In the genomic region with DNA sequence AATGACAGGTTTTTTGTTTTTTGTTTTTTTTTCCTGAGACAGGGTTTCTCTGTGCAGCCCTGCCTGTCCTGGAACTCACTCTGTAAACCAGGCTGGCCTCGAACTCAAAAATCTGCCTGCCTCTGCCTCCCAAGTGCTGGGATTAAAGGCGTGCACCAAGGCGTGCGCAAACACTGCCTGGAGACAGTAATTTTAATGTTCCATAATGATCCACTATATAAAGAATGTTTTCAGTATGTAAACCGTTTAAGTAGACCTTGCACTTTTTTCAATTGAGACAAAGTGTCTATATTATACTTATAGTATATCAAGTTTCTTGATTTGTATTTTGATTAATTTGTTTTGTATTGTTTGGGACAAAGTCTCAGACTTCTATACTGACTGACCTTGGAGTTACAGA, we compare ENCODE assay signal across 13 mouse cellular contexts. TPM values are rescaled to one million over a fixed set of nuclear protein-coding genes. Genes with fewer than 3 reads are reported as not detected.
DNase-seq lines count a peak whose midpoint lies in the region; ATAC-seq and TF ChIP-seq lines count a peak whose summit lies in the region.
"Had no signal": no experiment of that assay in that cellular context is flagged by ENCODE, and none has a peak within 500 bp of the region (broad histone marks: within the 10 kb centered on the region; RNA-seq: fewer than 3 reads in every experiment).

No protein-coding gene starts in this region.

- WGBS in kidney, embryonic 15.5 days: 78% methylated on average over 5 of the region's 5 CpGs
- WGBS in limb, embryonic 12.5 days: 62% methylated on average over 5 of the region's 5 CpGs

- H3K36me3 ChIP-seq in erythroblast, embryonic 14.5 days (ENCODE audit: control insufficient read depth): no peaks in the 10 kb centered on the region
- H3K36me3 ChIP-seq in kidney, embryonic 15.5 days: no peaks in the 10 kb centered on the region
- no peaks in the 10 kb centered on the region for H3K36me3 ChIP-seq in ES-Bruce4 (ENCODE audit: control insufficient read depth, insufficient read depth, low read length, poor library complexity, severe bottlenecking)
- no peaks in the 10 kb centered on the region for H3K36me3 ChIP-seq in limb, embryonic 12.5 days
- H3K36me3 ChIP-seq: heart, embryonic 10.5 days; limb, embryonic 15.5 days had no signal

- H3K4me2 ChIP-seq in kidney, embryonic 15.5 days: peak overlapping the region; percentile 68; the same call in 1 of the 2 replicates
- H3K4me2 ChIP-seq in limb, embryonic 12.5 days: peak overlapping the region; percentile 78; the same call in 1 of the 2 replicates

- no peak for TF ChIP-seq POLR2A in ES-Bruce4 (IDR thresholded peaks at IDR 0.05; ENCODE audit: insufficient read depth, low read length)

- H3K4me3 ChIP-seq in erythroblast, embryonic 14.5 days (replicated peaks): peak overlapping the region; percentile 78
- no peak overlapping the region for H3K4me3 ChIP-seq in kidney, embryonic 15.5 days (replicated peaks)
- no peak overlapping the region for H3K4me3 ChIP-seq in ES-Bruce4 (ENCODE audit: low read depth, low read length)
- no peak overlapping the region for H3K4me3 ChIP-seq in limb, embryonic 12.5 days (replicated peaks)

- ATAC-seq in erythroblast, adult 5-6 weeks (replicated peaks; ENCODE audit: low FRiP score, poor library complexity, severe bottlenecking): no peak
- no peak for ATAC-seq in kidney, embryonic 15.5 days (replicated peaks; ENCODE audit: low FRiP score)
- no peak for ATAC-seq in limb, embryonic 12.5 days (ENCODE audit: insufficient number of reproducible peaks, insufficient read depth, low FRiP score, low TSS enrichment, low read depth)
- ATAC-seq: inflammation-experienced regulatory T-cells, adult 6 months; midbrain, embryonic 16.5 days had no signal

- no peak overlapping the region for H3K9ac ChIP-seq in kidney, embryonic 15.5 days
- 0 out of 2 replicates have a peak overlapping the region, but pooled peaks have one; percentile 80 for H3K9ac ChIP-seq in ES-Bruce4 (ENCODE audit: low read depth, poor library complexity, severe bottlenecking)
- no peak overlapping the region for H3K9ac ChIP-seq in limb, embryonic 12.5 days (replicated peaks)
- H3K9ac ChIP-seq: limb, embryonic 15.5 days had no signal

- no peaks in the 10 kb centered on the region for H3K27me3 ChIP-seq in erythroblast, embryonic 14.5 days (ENCODE audit: control insufficient read depth)
- no peaks in the 10 kb centered on the region for H3K27me3 ChIP-seq in kidney, embryonic 15.5 days
- no peaks in the 10 kb centered on the region for H3K27me3 ChIP-seq in ES-Bruce4 (ENCODE audit: control insufficient read depth, insufficient read depth, low read length, poor library complexity, severe bottlenecking)
- H3K27me3 ChIP-seq in limb, embryonic 12.5 days: no peaks in the 10 kb centered on the region
- H3K27me3 ChIP-seq: limb, embryonic 15.5 days had no signal

- no peak for TF ChIP-seq CTCF in ES-Bruce4 (IDR thresholded peaks at IDR 0.05; ENCODE audit: low read depth, low read length)

- no peaks in the 10 kb centered on the region for H3K9me3 ChIP-seq in erythroblast, embryonic 14.5 days (ENCODE audit: control insufficient read depth, low read length)
- H3K9me3 ChIP-seq in kidney, embryonic 15.5 days (replicated peaks): no peaks in the 10 kb centered on the region
- H3K9me3 ChIP-seq in ES-Bruce4 (replicated peaks; ENCODE audit: control insufficient read depth, insufficient read depth, low read length, poor library complexity, severe bottlenecking): no peaks in the 10 kb centered on the region
- H3K9me3 ChIP-seq in limb, embryonic 12.5 days: no peaks in the 10 kb centered on the region
- H3K9me3 ChIP-seq: heart, embryonic 10.5 days; limb, embryonic 15.5 days had no signal

- peaks cover 65% of the 10 kb centered on the region for H3K4me1 ChIP-seq in erythroblast, embryonic 14.5 days (ENCODE audit: control insufficient read depth)
- peaks cover 30% of the 10 kb centered on the region for H3K4me1 ChIP-seq in kidney, embryonic 15.5 days
- no peaks in the 10 kb centered on the region for H3K4me1 ChIP-seq in ES-Bruce4 (ENCODE audit: control insufficient read depth, insufficient read depth, low read length)
- H3K4me1 ChIP-seq in limb, embryonic 12.5 days (replicated peaks): peaks cover 32% of the 10 kb centered on the region

- H3K27ac ChIP-seq in kidney, embryonic 15.5 days: peak overlapping the region; percentile 98
- H3K27ac ChIP-seq in ES-Bruce4 (ENCODE audit: insufficient read depth, low read length): peak overlapping the region; percentile 65; the same call in 1 of the 2 replicates
- peak overlapping the region; percentile 53; the same call in 1 of the 2 replicates for H3K27ac ChIP-seq in limb, embryonic 12.5 days

- TF ChIP-seq EP300 in ES-Bruce4 (IDR thresholded peaks at IDR 0.05; ENCODE audit: insufficient read depth, low read depth, low read length): no peak

- no peak for DNase-seq in kidney, postnatal 4 days
- no peak for DNase-seq in layer of hippocampus, adult 9-10 months (ENCODE audit: low spot score)
- no peak for DNase-seq in ovary, postnatal 36 days (ENCODE audit: low spot score)

RNA-seq across cellular contexts. Expression of a gene that starts 1.8 kb away (rescaled TPM):
- 24.7 and 42.0 TPM in 2 replicates for polyA plus RNA-seq in erythroblast, embryonic 14.5 days (2012)
- total RNA-seq in erythroblast, adult 5-6 weeks (2015; ENCODE audit: low replicate concordance): 32.4 and 38.2 TPM in 2 replicates
- total RNA-seq in erythroblast, adult 5-6 weeks (2017; ENCODE audit: low replicate concordance): 129 and 151 TPM in 2 replicates
- 30.5 and 31.4 TPM in 2 replicates for polyA plus RNA-seq in kidney, embryonic 15.5 days (2015; fragmentation: Nextera tagmentation; extraction: Ambion mirVana)
- 5.6 and 6.5 TPM in 2 replicates for polyA plus RNA-seq in ES-Bruce4 (2011; ENCODE audit: insufficient read depth, insufficient read length, low read depth, missing spikeins)
- 30.3 and 34.1 TPM in 2 replicates for polyA plus RNA-seq in limb, embryonic 12.5 days (2016; fragmentation: Nextera tagmentation; extraction: Ambion mirVana)

RNA-seq across cellular contexts. Expression of a gene that starts 3.4 kb away (rescaled TPM):
- 9.1 and 21.8 TPM in 2 replicates for polyA plus RNA-seq in erythroblast, embryonic 14.5 days (2012)
- total RNA-seq in erythroblast, adult 5-6 weeks (2015; ENCODE audit: low replicate concordance): 3.7 and 12.3 TPM in 2 replicates
- 705 and 715 TPM in 2 replicates for total RNA-seq in erythroblast, adult 5-6 weeks (2017; ENCODE audit: low replicate concordance)
- 59.1 and 68.1 TPM in 2 replicates for polyA plus RNA-seq in kidney, embryonic 15.5 days (2015; fragmentation: Nextera tagmentation; extraction: Ambion mirVana)
- polyA plus RNA-seq in ES-Bruce4 (2011; ENCODE audit: insufficient read depth, insufficient read length, low read depth, missing spikeins): 6.3 and 7.9 TPM in 2 replicates
- polyA plus RNA-seq in limb, embryonic 12.5 days (2016; fragmentation: Nextera tagmentation; extraction: Ambion mirVana): 119 and 120 TPM in 2 replicates

RNA-seq across cellular contexts. Expression of a gene that starts 3.6 kb away (rescaled TPM):
- polyA plus RNA-seq in erythroblast, embryonic 14.5 days (2012): 17.0 and 19.6 TPM in 2 replicates
- 17.9 and 23.8 TPM in 2 replicates for total RNA-seq in erythroblast, adult 5-6 weeks (2015; ENCODE audit: low replicate concordance)
- 272 and 275 TPM in 2 replicates for total RNA-seq in erythroblast, adult 5-6 weeks (2017; ENCODE audit: low replicate concordance)
- polyA plus RNA-seq in kidney, embryonic 15.5 days (2015; fragmentation: Nextera tagmentation; extraction: Ambion mirVana): 16.8 and 19.2 TPM in 2 replicates
- 14.6 and 19.9 TPM in 2 replicates for polyA plus RNA-seq in ES-Bruce4 (2011; ENCODE audit: insufficient read depth, insufficient read length, low read depth, missing spikeins)
- 26.1 and 28.8 TPM in 2 replicates for polyA plus RNA-seq in limb, embryonic 12.5 days (2016; fragmentation: Nextera tagmentation; extraction: Ambion mirVana)

RNA-seq across cellular contexts. Expression of a gene that starts 3.7 kb away (rescaled TPM):
- polyA plus RNA-seq in erythroblast, embryonic 14.5 days (2012): 6.1 and 13.9 TPM in 2 replicates
- 14.6 and 64.4 TPM in 2 replicates for total RNA-seq in erythroblast, adult 5-6 weeks (2015; ENCODE audit: low replicate concordance)
- total RNA-seq in erythroblast, adult 5-6 weeks (2017; ENCODE audit: low replicate concordance): 627 and 660 TPM in 2 replicates
- 8.8 and 12.6 TPM in 2 replicates for polyA plus RNA-seq in kidney, embryonic 15.5 days (2015; fragmentation: Nextera tagmentation; extraction: Ambion mirVana)
- polyA plus RNA-seq in ES-Bruce4 (2011; ENCODE audit: insufficient read depth, insufficient read length, low read depth, missing spikeins): 54.4 and 58.6 TPM in 2 replicates
- 21.0 and 25.9 TPM in 2 replicates for polyA plus RNA-seq in limb, embryonic 12.5 days (2016; fragmentation: Nextera tagmentation; extraction: Ambion mirVana)
- polyA plus RNA-seq: midbrain, embryonic 16.5 days had no signal

RNA-seq across cellular contexts. Expression of a gene that starts 4.0 kb away (rescaled TPM):
- 105 and 181 TPM in 2 replicates for polyA plus RNA-seq in erythroblast, embryonic 14.5 days (2012)
- 2.5 TPM in 1 of 2 replicates, not detected in the other for total RNA-seq in erythroblast, adult 5-6 weeks (2015; ENCODE audit: low replicate concordance)
- total RNA-seq in erythroblast, adult 5-6 weeks (2017; ENCODE audit: low replicate concordance): 462 and 930 TPM in 2 replicates
- 9.8 and 11.2 TPM in 2 replicates for polyA plus RNA-seq in kidney, embryonic 15.5 days (2015; fragmentation: Nextera tagmentation; extraction: Ambion mirVana)
- polyA plus RNA-seq in ES-Bruce4 (2011; ENCODE audit: insufficient read depth, insufficient read length, low read depth, missing spikeins): 13.0 and 17.2 TPM in 2 replicates
- 24.8 and 50.4 TPM in 2 replicates for polyA plus RNA-seq in limb, embryonic 12.5 days (2016; fragmentation: Nextera tagmentation; extraction: Ambion mirVana)
- polyA plus RNA-seq: frontal cortex, adult 2 months; midbrain, embryonic 16.5 days had no signal
